Mouse (Mus musculus) neural tube, embryonic 15.5 days (tissue): ENCODE measurements around the gene Bach2. TPM values are rescaled to one million over a fixed set of nuclear protein-coding genes. Genes with fewer than 3 reads are reported as not detected.

Experiments
- ATAC-seq: fragments of 200-750 bp; cut with Nextera tagmentation; 2 replicates; pipeline ENCODE4 v1.8.0; 2017; ENCODE audit warnings: mild to moderate bottlenecking, moderate TSS enrichment, moderate library complexity; ENCODE audit not compliant: low FRiP score
- H3K27ac ChIP-seq: fragments of 300-500 bp; sonication (generic); replicated peaks from 2 replicates; pipeline ENCODE4 v1.5.1; 2015; ENCODE audit warnings: mild to moderate bottlenecking, inconsistent platforms
- H3K27me3 ChIP-seq: fragments of 300-500 bp; sonication (generic); replicated peaks from 2 replicates; pipeline ENCODE4 v1.6.1; 2015; ENCODE audit warnings: inconsistent platforms
- H3K36me3 ChIP-seq: fragments of 300-500 bp; sonication (generic); 2 replicates; pipeline ENCODE4 v1.6.1; 2015; ENCODE audit warnings: inconsistent platforms
- H3K4me1 ChIP-seq: fragments of 300-500 bp; sonication (generic); 2 replicates; pipeline ENCODE4 v1.6.1; 2015; ENCODE audit warnings: inconsistent platforms
- H3K4me2 ChIP-seq: fragments of 300-500 bp; sonication (generic); 2 replicates; pipeline ENCODE4 v1.6.1; 2015; ENCODE audit warnings: inconsistent platforms, mild to moderate bottlenecking, moderate library complexity
- H3K4me3 ChIP-seq: fragments of 300-500 bp; sonication (generic); replicated peaks from 2 replicates; pipeline ENCODE4 v1.5.1; 2015; ENCODE audit warnings: mild to moderate bottlenecking, inconsistent platforms
- H3K9ac ChIP-seq: fragments of 300-500 bp; sonication (generic); replicated peaks from 2 replicates; pipeline ENCODE4 v1.6.1; 2015; ENCODE audit warnings: mild to moderate bottlenecking, inconsistent platforms
- H3K9me3 ChIP-seq: fragments of 300-500 bp; sonication (generic); replicated peaks from 2 replicates; pipeline ENCODE4 v1.6.1; 2016; ENCODE audit warnings: inconsistent platforms
- WGBS: fragments of 180-500 bp; shearing (Covaris S2); methylation state at CpG from one replicate; pipeline ENCODE4 v1.1.7; 2015; ENCODE audit warnings: mixed read lengths; 5-methylcytosine and 5-hydroxymethylcytosine counted together
- polyA plus RNA-seq: library from polyadenylated mRNA; unstranded; fragments of >200 nt; fragmentation: Nextera tagmentation; extraction: Ambion mirVana; gene quantifications from 2 replicates; pipeline ENCODE4 v1.2.1, GENCODE M21; 2015

Bach2 gene
- polyA plus RNA-seq, 1 experiment from 2014 or later: 24.3 TPM

GRCm38 (mm10) chr4:32530921-32531846 lies 292.6 kb downstream of the Bach2 start:
- Histone ChIP-seq H3K9ac (peak overlapping the region; percentile 50), H3K27ac (peak overlapping the region; percentile 90), H3K4me3 (peak overlapping the region; percentile 19), H3K4me2 (peak overlapping the region; percentile 58), H3K36me3 (no peaks in the 10 kb centered on the region), H3K27me3 (no peaks in the 10 kb centered on the region), H3K4me1 (peaks cover 64% of the 10 kb centered on the region), H3K9me3 (no peaks in the 10 kb centered on the region)
- 5% methylated on average over 28 of the region's 28 CpGs for WGBS
- peak; percentile 92 for ATAC-seq

- no peaks in the 10 kb centered on the region for H3K9me3 ChIP-seq
- no peaks in the 10 kb centered on the region for H3K27me3 ChIP-seq
- WGBS: 28% methylated on average over 8 of the region's 8 CpGs
- no peak for ATAC-seq
- peak overlapping the region; percentile 58 for H3K4me2 ChIP-seq
- H3K36me3 ChIP-seq: no peaks in the 10 kb centered on the region
- H3K4me3 ChIP-seq: no peak overlapping the region
- H3K9ac ChIP-seq: 0 out of 2 replicates have a peak overlapping the region, but pooled peaks have one; percentile 50
- H3K27ac ChIP-seq: peak overlapping the region; percentile 90
- H3K4me1 ChIP-seq: peaks cover 66% of the 10 kb centered on the region
Observed at GRCm38 (mm10) chr4:32532079-32532478, 293.5 kb downstream of the Bach2 start.

DNA sequence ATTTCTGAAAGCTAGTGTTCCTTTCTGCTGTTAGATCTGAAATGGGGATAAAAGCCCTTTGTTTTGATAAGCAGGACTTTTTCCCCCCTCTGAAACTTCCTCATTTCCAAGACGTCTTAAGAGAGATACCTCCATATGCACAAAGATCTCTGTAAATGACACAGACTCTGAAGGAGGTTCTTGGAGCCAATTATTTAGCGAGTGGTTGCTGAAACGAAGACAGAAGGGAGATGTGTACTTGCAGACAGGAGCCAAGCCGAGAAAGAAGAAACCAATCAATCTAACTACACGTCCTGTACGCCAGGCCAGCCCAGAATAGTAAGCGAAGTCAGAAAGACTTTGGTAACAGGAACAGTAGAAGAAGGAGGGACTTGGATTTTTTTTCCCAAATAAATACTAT lies 295.1 kb downstream of the Bach2 start:
- Histone ChIP-seq H3K4me3 (no peak overlapping the region), H3K36me3 (no peaks in the 10 kb centered on the region), H3K4me1 (peaks cover 76% of the 10 kb centered on the region), H3K9me3 (no peaks in the 10 kb centered on the region), H3K9ac (no peak overlapping the region), H3K4me2 (no peak overlapping the region), H3K27me3 (no peaks in the 10 kb centered on the region), H3K27ac (peak overlapping the region; percentile 90; the same call in 1 of the 2 replicates)
- 51% methylated on average over 7 of the region's 7 CpGs for WGBS
- no peak for ATAC-seq

GRCm38 (mm10) chr4:32535626-32536025 lies 297.0 kb downstream of the Bach2 start:
- no peak overlapping the region for H3K4me3 ChIP-seq
- no peak for ATAC-seq
- H3K4me1 ChIP-seq: peaks cover 67% of the 10 kb centered on the region
- no peaks in the 10 kb centered on the region for H3K9me3 ChIP-seq
- H3K4me2 ChIP-seq: no peak overlapping the region
- WGBS: 81% methylated on average over 7 of the region's 7 CpGs
- H3K36me3 ChIP-seq: no peaks in the 10 kb centered on the region
- H3K27me3 ChIP-seq: no peaks in the 10 kb centered on the region
- H3K9ac ChIP-seq: no peak overlapping the region
- H3K27ac ChIP-seq: no peak overlapping the region

- H3K4me3 ChIP-seq: no peak overlapping the region
- H3K4me2 ChIP-seq: no peak overlapping the region
- ATAC-seq: no peak
- H3K27ac ChIP-seq: 0 out of 2 replicates have a peak overlapping the region, but pooled peaks have one; percentile 7
- 62% methylated on average over 8 of the region's 8 CpGs for whole genome bisulfite sequencing
- H3K9me3 ChIP-seq: no peaks in the 10 kb centered on the region
- H3K36me3 ChIP-seq: no peaks in the 10 kb centered on the region
- peaks cover 53% of the 10 kb centered on the region for H3K4me1 ChIP-seq
- H3K9ac ChIP-seq: no peak overlapping the region
- no peaks in the 10 kb centered on the region for H3K27me3 ChIP-seq
Observed at GRCm38 (mm10) chr4:32536870-32537508, 298.4 kb downstream of the Bach2 start.

- Histone ChIP-seq H3K27ac (peak overlapping the region; percentile 46; the same call in 1 of the 2 replicates), H3K4me2 (no peak overlapping the region), H3K9ac (no peak overlapping the region), H3K27me3 (no peaks in the 10 kb centered on the region), H3K36me3 (no peaks in the 10 kb centered on the region), H3K4me1 (peaks cover 42% of the 10 kb centered on the region), H3K4me3 (no peak overlapping the region), H3K9me3 (no peaks in the 10 kb centered on the region)
- ATAC-seq: peak; percentile 89
- 6% methylated on average over 5 of the region's 5 CpGs for WGBS
Observed at GRCm38 (mm10) chr4:32538088-32538487, 299.5 kb downstream of the Bach2 start.

DNA sequence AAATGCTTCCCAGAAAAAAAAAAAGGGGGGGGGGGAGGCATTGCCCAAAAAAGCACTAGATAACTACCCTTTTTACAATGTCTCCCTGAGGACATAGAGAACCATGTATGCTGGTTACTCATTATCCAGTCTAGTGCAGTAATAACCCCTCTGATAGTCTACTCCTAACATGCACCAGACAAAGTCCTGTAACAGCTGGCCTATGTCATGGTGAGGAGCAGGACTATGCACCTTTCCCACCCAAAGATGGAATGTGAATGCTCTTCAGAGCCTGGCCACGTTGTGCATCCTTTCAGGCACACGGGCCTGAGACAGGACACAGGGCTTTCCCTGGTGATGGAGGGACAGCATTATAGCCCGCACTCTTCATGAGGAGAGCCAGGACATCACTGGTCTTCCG lies 299.9 kb downstream of the Bach2 start:
- Histone ChIP-seq H3K9me3 (no peaks in the 10 kb centered on the region), H3K9ac (no peak overlapping the region), H3K27me3 (no peaks in the 10 kb centered on the region), H3K27ac (peak overlapping the region; percentile 46; the same call in 1 of the 2 replicates), H3K4me2 (no peak overlapping the region), H3K36me3 (no peaks in the 10 kb centered on the region), H3K4me3 (no peak overlapping the region), H3K4me1 (peaks cover 38% of the 10 kb centered on the region)
- WGBS: 58% methylated on average over 4 of the region's 4 CpGs
- ATAC-seq: peak; percentile 46

- H3K9ac ChIP-seq: no peak overlapping the region
Observed at GRCm38 (mm10) chr4:32538987-32539386, 300.4 kb downstream of the Bach2 start.

DNA sequence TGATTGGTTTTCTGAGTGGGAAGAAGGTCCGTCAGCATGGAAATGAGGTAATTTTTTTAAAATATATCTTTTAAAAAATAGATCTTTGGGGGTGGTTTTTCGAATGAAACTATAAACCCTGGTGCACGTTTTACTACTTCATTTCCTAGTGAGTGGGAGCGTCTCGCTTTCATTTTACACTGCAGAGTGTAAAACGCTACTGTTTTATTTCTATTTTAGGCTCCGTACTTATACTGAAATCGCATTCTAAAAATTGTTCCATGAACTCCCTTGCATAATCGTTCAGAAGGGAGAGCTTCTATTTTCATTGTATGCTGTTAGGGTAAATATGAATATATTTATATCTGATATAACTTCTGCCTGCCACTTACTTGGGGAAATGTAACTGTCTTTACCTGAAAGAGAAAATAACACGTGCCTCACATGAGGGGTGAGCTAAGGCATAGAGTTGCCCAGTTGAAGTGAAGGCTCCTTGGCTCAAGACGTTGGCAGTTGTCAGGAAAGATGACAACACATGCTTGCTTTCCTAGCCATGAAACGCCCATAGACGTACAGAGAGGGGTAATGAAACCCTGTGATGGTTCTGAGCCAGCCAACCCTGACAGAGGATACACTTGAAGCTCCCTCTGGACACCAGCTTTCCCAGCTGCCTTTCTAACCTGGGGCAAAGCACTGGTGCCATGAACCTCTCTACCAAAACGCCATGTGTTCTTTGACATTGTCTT lies 306.4 kb downstream of the Bach2 start:
- no peak overlapping the region for H3K27ac ChIP-seq
- 83% methylated on average over 14 of the region's 14 CpGs for WGBS
- H3K36me3 ChIP-seq: no peaks in the 10 kb centered on the region
- no peaks in the 10 kb centered on the region for H3K27me3 ChIP-seq
- H3K4me1 ChIP-seq: no peaks in the 10 kb centered on the region
- no peak overlapping the region for H3K4me3 ChIP-seq
- ATAC-seq: no peak
- no peak overlapping the region for H3K9ac ChIP-seq
- H3K4me2 ChIP-seq: no peak overlapping the region
- H3K9me3 ChIP-seq: no peaks in the 10 kb centered on the region

More at GRCm38 (mm10) chr4:32538987-32539386, 300.4 kb downstream of the Bach2 start:
- ATAC-seq: no peak
- H3K9me3 ChIP-seq: no peaks in the 10 kb centered on the region
- no peak overlapping the region; the same call in 1 of the 2 replicates for H3K27ac ChIP-seq
- H3K4me1 ChIP-seq: peaks cover 35% of the 10 kb centered on the region
- 69% methylated on average over 11 of the region's 11 CpGs for WGBS
- no peak overlapping the region for H3K4me2 ChIP-seq
- H3K27me3 ChIP-seq: no peaks in the 10 kb centered on the region
- H3K36me3 ChIP-seq: no peaks in the 10 kb centered on the region
- H3K4me3 ChIP-seq: no peak overlapping the region

DNA sequence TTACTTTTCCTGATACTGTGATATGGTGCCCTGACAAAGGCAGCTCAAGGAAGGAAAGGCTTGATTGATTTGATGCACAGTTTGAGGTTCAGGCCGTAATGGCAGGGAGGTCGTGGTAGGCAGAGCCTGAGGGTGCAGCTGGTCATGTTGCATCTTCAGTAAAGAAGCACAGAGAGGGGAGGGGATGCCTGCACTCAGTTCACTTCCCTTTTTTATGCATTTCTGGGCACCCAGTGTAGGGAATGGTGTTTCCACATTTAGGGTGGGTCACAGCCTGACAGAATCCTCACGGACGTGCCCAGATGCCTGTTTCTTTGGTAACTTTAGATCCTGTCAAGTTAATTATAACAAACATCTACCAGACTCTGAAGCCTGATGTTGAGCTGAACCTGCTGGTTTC lies 306.9 kb downstream of the Bach2 start:
- Histone ChIP-seq H3K4me1 (no peaks in the 10 kb centered on the region), H3K27me3 (no peaks in the 10 kb centered on the region), H3K27ac (no peak overlapping the region), H3K36me3 (no peaks in the 10 kb centered on the region), H3K9ac (no peak overlapping the region), H3K4me3 (no peak overlapping the region), H3K4me2 (no peak overlapping the region), H3K9me3 (no peaks in the 10 kb centered on the region)
- 73% methylated on average over 4 of the region's 4 CpGs for WGBS
- ATAC-seq: no peak

GRCm38 (mm10) chr4:32549150-32549549 lies 310.5 kb downstream of the Bach2 start:
- Histone ChIP-seq H3K4me1 (no peaks in the 10 kb centered on the region; the same call in 1 of the 2 replicates), H3K27me3 (no peaks in the 10 kb centered on the region), H3K36me3 (no peaks in the 10 kb centered on the region), H3K4me3 (no peak overlapping the region), H3K9ac (no peak overlapping the region), H3K4me2 (no peak overlapping the region), H3K27ac (no peak overlapping the region), H3K9me3 (no peaks in the 10 kb centered on the region)
- no peak for ATAC-seq
- WGBS: 92% methylated on average over 1 of the region's 1 CpGs
